Mouse (Mus musculus) brain, embryonic 18.5 days (tissue): ENCODE data around the gene Nup155.

Source experiments
- DNase-seq: peaks from one replicate; pipeline ENCODE4 v3.0.0-alpha.2; 2012; ENCODE audit warnings: low read depth, low spot score

Gene Nup155

DNA sequence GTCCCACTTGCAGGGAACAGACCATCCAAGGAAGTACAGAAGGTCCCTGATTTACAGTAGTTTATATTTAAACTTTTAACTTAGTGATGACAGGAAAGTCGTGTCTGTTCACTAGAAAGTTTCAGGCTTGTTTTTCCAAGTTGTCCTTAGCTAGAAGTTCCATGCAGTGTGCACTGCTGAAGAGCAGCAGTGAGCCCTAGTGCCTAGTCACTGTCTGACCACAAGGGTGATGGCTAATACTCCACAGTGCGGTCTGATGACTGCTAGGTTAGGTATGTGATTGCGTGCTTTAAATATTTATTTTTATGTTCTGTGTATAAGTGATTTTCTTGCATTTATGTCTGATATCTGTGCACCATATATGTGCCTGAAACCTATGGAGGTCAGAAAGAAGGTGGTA, 81.4 kb downstream of the Nup155 start:
- DNase-seq: no peak

DNA sequence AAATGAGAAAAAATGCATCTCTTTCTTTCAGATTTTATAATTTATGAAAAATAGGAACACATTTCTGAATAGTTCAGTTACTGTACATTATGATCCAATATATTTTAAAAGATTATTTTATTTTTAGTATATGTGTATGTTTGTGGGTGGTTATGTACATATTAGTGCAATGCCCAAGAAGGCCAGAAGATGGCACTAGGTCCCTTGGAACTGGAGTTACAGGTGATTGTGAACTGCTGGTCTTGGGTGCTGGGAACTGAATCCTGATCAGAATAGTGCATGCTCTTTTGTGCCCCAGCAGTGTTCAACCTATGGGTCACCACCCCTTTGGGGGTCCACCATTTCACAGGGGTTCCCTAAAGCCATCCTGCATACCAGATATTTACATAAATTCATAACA, 91.2 kb downstream of the Nup155 start:
- no peak for DNase-seq

DNA sequence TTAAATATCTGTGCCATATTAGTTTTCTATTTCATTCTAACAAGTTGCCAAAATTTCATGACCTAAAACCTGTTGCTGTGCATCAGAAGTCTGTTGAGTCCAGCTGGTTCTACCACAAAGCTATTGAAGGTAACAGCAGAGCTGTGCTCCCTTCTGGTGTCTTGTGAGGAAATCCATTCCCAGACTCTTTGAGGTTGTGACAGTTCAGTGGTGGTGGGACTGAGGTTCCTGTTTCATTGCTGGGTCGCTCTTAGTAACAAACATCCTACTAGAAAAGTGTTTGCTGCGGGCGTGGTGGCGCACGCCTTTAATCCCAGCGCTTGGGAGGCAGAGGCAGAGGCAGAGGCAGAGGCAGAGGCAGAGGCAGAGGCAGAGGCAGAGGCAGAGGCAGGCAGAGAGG, 99.3 kb downstream of the Nup155 start:
- DNase-seq: no peak
